Mouse (Mus musculus) ES-Bruce4 (cell line): ENCODE data around the gene Txn2.
A peak's percentile ranks its signal among the peaks of the same experiment; 100 is the strongest.

Experiments used
- CTCF ChIP-seq: IDR thresholded peaks from one replicate; pipeline ENCODE4 v1.8.1; 2011; ENCODE audit warnings: low read depth, low read length
- POLR2A ChIP-seq: IDR thresholded peaks from one replicate; pipeline ENCODE4 v1.8.1; 2011; ENCODE audit warnings: low read length; ENCODE audit not compliant: insufficient read depth

- no peak for TF ChIP-seq POLR2A
- TF ChIP-seq CTCF = peak; percentile 99
These were observed 5.0 kb upstream of the Txn2 start for GRCm38 (mm10) chr15:77933770-77934169.
